Mouse (Mus musculus): Measurements from ENCODE around the gene A930033H14Rik.

DNA sequence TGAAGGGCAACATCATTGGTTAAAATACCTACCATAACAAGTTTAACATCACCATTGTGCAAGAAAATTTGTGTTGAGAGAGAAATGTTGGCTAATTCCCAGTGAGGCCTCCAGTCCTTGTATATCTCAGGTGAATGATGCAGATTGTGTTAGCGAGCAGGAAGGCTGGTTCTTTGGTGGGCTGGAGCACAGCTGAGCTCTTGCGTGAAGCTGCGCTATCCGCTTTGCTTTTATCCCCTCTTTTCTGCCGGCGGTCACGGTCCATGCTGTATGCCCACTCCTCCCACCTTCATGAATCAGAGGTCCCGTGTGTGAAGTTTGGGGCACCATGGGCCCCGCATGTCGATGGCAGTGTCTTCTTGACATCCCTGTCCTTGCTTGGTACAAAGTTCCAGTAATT lies 2.9 kb downstream of the A930033H14Rik start:
- no peak for TF ChIP-seq CTCF (IDR thresholded peaks at IDR 0.05; ENCODE audit: low read depth, low read length)
- no peak for TF ChIP-seq POLR2A (IDR thresholded peaks at IDR 0.05; ENCODE audit: extremely low read depth, insufficient read depth, low read length)

All from liver, adult 2 months (tissue).